Mouse (Mus musculus): Measurements from ENCODE around the gene Ndufs2.
A peak's percentile ranks its signal among the peaks of the same experiment; 100 is the strongest.
"Not testable (repeated sequence)": the region's sequence is repeated elsewhere in the genome, so short reads cannot be mapped to it uniquely, and the experiment has no call there.

The Ndufs2 gene

DNA sequence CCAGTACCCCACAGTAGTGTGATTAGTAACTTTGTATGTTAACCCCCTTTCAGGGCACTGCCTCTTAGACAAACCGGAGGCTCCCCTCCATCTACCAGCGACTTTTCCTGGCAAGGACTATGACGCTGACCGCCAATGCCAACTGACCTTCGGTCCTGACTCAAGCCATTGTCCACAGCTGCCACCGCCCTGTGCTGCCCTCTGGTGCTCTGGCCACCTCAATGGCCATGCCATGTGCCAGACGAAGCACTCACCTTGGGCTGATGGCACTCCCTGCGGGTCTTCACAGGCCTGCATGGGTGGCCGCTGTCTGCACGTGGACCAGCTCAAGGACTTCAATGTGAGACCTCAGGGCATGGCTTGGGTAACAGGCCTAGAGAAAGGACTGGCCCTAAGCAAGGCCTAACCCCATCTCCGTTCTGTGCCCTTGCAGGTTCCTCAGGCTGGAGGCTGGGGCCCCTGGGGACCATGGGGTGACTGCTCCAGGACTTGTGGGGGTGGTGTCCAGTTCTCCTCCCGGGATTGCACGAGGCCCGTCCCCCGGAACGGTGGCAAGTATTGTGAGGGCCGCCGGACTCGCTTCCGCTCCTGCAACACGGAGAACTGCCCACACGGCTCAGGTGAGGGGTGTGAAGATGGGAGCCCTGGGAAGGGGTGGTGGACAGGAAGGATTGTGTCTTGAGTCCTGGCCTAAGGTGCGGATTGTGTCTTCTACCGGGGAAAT, 5.1 kb upstream of the Ndufs2 start:
- DNase-seq (ENCODE audit: low read depth, low spot score) = no peak

- no peak for DNase-seq (ENCODE audit: low read depth, low spot score)
Measured at GRCm38 (mm10) chr1:171252415-171252814, 1.2 kb upstream of the Ndufs2 start.

DNA sequence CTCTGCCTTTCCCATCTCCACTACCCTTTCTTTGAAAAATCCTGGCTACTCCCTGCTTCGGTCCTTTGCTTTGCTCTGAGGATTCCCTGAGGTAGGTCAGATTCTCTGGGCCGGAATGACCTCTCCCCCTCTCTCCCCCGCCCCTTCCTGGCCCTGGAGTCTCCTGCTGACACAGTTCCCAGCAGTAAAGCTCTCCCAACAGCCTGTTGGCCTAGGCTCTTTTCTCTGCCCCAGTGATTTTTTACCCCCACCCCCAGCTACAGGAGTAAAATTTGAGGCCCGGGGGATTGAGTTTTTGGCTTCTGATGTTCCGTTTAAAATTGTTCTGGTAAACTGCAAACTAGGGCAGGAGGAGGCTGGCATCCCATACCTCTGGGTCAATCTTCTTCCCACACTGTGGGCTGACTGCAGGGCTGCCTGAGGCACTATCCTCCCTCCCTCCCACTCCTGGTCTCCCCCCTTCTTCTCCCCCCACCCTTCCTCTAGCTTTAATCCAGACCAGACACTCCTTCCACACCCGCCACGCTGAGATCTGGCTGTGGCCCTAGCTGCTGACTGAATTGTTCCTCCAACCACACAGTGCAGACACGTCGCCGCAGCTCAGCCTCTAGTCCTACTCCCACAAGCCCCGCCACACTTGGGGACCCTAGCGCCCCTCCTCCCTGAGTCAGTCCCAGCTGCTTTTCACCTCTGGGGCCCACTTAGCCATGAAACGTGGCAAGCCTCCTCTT, 571 bp upstream of the Ndufs2 start:
- no peak for DNase-seq (ENCODE audit: low read depth, low spot score)

- DNase-seq (ENCODE audit: low read depth, low spot score) = no peak
Measured at GRCm38 (mm10) chr1:171249913-171250600, 1.1 kb downstream of the Ndufs2 start, which contains the start of gene Adamts4. Gene Adamts4, plus strand, starts transcription at chr1:171250421.

- no peak for DNase-seq (ENCODE audit: low read depth, low spot score)
Measured at GRCm38 (mm10) chr1:171248386-171249226, 2.6 kb downstream of the Ndufs2 start.

GRCm38 (mm10) chr1:171247916-171248315, 3.3 kb downstream of the Ndufs2 start:
- no peak for DNase-seq (ENCODE audit: low read depth, low spot score)

GRCm38 (mm10) chr1:171247453-171247841, 3.7 kb downstream of the Ndufs2 start:
- DNase-seq (ENCODE audit: low read depth, low spot score) = no peak

- peak; percentile 99 for DNase-seq (ENCODE audit: low read depth, low spot score)
Measured at GRCm38 (mm10) chr1:171246709-171247452, 4.3 kb downstream of the Ndufs2 start.

DNA sequence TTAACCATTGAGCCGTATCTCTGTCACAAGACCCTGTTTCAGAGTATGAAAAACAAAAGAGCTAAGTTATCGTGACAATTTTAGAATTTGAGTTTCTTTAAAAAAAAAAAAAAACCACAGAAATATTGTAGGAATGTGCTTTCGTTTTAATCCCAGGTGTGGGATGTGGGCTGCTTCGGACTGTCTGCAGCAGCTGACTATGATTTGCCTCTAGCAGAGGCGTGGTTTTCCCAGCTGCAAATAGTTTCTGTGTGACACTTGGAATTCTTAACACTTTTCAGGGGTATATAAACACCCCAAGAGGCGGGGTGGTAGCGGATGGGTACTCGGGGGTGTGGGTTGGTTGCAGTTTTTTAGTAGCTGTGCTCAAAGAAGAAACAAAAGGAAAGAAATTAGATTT, 5.8 kb downstream of the Ndufs2 start:
- no peak for DNase-seq (ENCODE audit: low read depth, low spot score)

DNA sequence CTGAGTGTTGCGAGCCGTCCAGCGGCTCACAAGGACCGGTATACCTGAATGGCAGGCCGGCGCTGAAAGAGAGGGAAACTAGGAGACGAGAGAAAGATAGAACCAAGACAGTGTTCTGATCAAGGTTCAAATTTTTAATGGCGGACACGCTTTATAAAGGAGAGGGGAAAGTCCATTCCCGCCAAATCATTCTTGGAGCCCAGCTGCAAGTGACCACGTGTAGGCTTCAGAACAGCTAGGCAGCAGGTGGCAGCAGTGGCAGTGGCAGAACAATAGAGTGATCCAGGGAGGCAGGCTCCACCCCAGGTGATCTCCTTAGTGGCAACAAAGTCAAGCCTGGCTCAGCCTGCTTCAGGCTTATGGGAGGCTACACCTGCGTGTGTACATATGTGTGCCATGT, 9.2 kb downstream of the Ndufs2 start:
- not testable (repeated sequence) for DNase-seq (ENCODE audit: low read depth, low spot score)

DNA sequence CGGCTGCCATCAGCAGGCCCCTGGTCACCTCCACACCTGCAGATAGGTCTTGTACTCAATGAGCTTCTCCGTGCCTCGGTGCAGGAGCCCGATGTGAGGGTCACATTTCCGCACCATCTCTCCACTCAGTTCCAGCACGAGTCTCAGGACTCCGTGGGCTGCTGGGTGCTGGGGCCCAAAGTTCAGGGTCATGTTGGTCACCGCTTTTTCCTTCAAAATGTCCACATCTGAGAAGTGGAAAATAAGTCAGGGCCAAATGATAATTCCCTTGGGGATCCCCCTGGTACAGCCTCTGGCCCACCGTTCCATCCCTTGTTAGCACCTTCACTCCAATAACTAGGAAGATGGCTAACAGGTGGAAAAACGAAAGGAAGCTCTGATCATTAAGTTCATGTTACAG, 10.3 kb downstream of the Ndufs2 start:
- DNase-seq (ENCODE audit: low read depth, low spot score) = no peak

- no peak for DNase-seq (ENCODE audit: low read depth, low spot score)
Measured at GRCm38 (mm10) chr1:171239992-171240744, 11.0 kb downstream of the Ndufs2 start.

- peak; percentile 76 for DNase-seq (ENCODE audit: low read depth, low spot score)
Measured at GRCm38 (mm10) chr1:171238463-171238862, 12.7 kb downstream of the Ndufs2 start.

DNA sequence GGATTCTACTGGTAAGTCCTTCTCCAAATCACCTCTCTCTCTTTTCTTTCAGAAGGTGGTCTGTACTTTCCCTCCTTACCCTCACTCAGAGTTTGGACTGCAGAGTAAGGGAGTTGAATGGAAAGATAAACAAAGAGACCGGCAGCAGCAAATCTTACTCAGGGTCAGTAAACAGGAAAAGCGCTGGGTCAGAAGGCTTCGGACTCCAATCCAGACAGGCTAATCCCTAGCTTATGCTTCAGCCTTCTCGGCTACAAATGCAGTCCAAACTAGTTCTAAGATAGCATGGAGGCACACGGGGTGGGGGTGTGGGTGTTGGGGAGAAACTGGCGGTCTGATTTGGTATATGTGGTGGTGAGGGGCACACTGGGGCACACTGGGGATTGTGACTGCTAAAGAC, 13.8 kb downstream of the Ndufs2 start:
- no peak for DNase-seq (ENCODE audit: low read depth, low spot score)

DNA sequence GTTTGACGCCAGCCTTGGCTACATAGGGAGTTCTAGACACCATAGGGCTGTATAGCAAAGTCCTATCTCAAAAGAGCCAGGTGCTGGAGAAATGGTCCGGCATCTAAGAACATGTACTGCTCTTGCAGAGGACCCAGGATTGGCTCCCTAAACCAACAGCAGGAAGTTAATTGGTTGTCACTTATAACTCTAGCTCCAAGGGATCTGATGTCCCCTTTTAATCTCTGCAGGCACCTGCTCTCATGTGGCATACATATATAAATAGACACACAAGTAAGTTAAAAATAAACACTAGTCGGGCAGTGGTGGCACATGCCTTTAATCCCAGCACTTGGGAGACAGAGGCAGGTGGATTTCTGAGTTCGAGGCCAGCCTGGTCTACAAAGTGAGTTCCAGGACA, 15.4 kb downstream of the Ndufs2 start:
- DNase-seq (ENCODE audit: low read depth, low spot score) = no peak

DNA sequence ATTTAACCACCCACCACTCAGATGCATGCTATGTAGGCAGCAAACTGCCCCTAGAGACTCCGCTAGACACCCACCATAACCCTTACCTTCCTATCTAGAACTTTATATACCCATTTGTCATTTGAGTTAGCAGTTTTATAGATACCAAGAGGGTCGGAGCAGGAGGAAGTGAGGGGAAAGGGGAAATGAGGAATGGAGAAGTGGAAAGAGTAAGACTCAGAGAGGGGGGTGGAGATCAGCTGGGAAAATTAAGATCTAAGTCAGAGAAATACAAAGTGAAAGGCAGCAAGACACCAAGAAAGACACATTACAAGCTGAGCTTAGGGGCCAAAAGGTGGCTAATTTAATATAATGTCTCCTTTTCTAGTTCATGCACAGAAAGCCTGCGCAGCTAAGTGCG, 16.6 kb downstream of the Ndufs2 start:
- DNase-seq (ENCODE audit: low read depth, low spot score) = no peak

- no peak for DNase-seq (ENCODE audit: low read depth, low spot score)
Measured at GRCm38 (mm10) chr1:171234126-171234525, 17.1 kb downstream of the Ndufs2 start, which contains the start of gene Fcer1g. Gene Fcer1g, minus strand, starts transcription at chr1:171234365.

DNA sequence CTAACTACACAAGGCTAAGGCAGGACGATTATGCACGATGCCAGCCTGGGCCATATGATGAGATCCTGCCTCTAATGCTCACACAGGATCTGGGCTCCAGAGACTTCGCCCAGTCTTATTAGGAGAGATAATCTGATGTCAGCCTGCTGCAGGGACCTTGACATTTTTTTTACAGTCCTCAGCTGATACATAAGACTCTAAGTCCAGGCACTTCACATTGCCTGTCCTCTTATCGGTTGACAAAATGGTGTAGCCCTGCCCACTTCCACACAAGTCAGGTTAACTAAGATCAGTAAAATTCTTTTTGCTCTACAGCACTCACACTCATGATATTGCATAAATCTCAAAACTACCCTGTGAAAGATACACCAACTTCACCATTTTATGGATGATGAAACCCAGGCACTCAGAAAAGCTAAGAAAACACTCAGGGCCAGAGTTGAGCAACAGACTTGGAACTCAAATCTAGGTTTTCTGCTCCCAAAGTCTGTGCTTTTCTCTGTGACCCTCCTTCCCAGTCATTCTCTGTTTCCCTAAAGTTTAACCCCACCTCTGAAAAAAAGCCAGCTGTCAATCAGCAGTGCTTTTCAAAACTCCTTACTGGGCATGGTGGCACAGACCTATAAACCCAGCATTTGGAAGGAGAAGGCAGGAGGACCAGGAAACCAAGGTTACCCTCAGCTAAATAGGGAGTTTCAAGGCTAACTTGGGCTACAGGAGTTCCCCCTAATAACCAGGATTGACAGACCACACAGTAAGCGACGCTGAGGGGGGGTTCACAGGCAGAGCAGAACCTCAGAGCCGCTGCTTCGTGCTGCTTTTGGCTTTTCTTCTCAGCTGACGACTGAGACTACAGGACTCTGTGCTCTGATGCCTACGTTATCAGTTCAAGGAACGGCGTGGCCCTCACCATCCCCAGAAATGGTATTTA, 18.1 kb downstream of the Ndufs2 start:
- no peak for DNase-seq (ENCODE audit: low read depth, low spot score)

GRCm38 (mm10) chr1:171232348-171232747, 18.8 kb downstream of the Ndufs2 start:
- DNase-seq (ENCODE audit: low read depth, low spot score) = no peak
